Mouse (Mus musculus) ES-Bruce4 (cell line): ENCODE measurements at regions not wholly inside any gene's neighbourhood (a gene's known extent, or its start where the extent isn't known, plus 50 kb on each side); places are given as distances from the start of the nearest gene placed in this dataset.

ENCODE experiments used
- CTCF ChIP-seq: IDR thresholded peaks from one replicate; pipeline ENCODE4 v1.8.1; 2011; ENCODE audit warnings: low read depth, low read length
- POLR2A ChIP-seq: IDR thresholded peaks from one replicate; pipeline ENCODE4 v1.8.1; 2011; ENCODE audit warnings: low read length; ENCODE audit not compliant: insufficient read depth

GRCm38 (mm10) chr13:44506975-44507374, 222.3 kb upstream of the Jarid2 start:
- TF ChIP-seq CTCF (no peak), POLR2A (no peak)
